Mouse (Mus musculus) thymus, postnatal 0 days (tissue): ENCODE measurements at regions not wholly inside any gene's neighbourhood (a gene's known extent, or its start where the extent isn't known, plus 50 kb on each side); places are given as distances from the start of the nearest gene placed in this dataset.

ENCODE experiments used
- DNase-seq: peaks from one replicate; pipeline ENCODE4 v3.0.0-alpha.2; 2015; ENCODE audit warnings: low spot score

DNA sequence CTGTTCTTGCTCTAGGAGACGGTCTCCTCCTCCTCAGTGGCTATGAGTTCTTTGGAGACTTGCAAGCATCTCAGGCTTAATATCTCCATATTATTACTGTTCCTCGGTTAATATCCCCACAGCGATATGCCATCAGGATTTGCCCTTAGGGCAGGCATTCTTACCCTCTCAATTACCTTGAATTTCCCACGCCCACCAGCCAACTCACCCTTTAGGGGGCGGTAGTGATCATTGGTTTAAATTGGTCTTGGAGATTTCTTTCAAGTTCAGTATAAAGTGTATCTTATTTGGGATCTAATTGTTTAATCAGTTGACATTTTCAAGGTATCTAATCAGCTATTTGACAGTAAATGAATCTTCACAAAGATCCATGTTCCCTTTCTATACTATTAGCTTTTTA is 162.5 kb downstream of the Emp1 start:
- no peak for DNase-seq

DNA sequence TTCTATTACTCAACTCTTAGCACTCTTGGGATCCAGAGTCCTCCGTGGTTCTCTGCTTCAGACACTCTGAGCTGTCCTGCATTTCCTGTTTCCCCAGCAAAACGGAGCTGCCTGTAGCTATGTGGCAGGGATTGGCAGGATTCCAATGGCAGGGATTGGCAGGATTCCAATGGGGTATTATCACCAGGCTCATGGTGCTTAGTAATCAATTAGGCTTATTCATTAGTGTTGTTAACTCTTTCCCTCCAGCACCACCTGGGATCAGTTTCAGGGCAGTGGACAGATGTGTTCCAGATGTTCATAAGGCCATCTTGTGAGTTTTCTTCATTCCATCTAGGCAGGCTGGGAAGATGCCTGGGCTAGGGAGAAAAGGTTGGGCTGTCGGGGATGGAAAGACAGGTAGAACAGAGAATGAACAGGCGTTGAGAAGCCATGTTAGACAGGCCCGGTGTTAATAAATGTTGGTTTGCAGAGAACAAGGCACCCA is 163.5 kb downstream of the Emp1 start:
- no peak for DNase-seq

DNA sequence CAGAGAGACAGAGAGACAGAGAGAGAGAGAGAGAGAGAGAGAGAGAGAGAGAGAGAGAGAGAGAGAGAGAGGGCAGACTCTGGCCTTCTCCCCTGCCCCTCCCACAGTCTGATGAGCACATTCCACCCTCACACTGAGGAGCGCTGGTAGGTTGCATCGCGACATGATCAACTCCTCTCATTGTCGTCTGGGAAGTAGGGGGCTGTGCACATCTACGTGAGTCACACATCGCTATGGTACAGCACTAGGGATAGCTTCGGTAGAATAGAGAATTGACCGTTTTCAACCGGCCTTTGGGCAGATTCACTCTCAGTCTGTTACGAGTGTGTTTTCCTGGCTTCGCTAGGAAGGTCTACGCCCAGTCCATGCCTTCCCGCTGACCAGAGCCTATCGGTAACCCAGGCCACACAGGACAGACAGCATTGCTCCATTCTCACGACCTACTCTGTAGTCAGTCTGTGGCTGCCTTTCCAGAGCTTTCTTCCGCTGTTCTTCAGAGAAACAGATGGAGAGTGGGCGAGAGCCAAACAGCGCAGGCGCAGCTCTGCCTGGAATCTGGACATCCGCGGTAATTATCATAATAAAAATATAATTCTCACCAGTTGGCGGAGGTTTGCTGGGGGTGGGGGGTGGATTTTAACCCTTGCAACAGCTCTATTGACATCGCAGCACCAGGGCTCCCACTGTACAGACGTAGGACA is 164.3 kb downstream of the Emp1 start:
- DNase-seq, result no peak

DNA sequence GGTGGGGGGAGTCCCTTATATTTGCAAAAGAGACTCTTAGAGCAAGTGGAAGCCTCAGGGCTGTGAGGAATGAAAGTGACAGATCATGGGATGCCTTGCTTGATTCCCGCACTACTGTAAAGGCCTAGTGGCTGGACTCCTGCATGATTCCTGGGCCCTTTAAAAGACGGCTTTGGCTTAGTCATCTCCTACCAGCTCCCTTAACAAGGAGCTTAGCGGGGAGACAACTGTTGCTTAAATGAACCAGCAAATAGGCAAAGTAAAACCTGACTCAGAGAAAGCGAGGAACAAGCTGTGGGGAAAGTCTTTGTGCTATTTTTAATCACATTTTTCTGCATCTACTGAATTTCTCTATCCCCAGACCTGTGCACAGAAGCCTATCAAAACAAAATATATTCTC is 165.5 kb downstream of the Emp1 start:
- no peak for DNase-seq

DNA sequence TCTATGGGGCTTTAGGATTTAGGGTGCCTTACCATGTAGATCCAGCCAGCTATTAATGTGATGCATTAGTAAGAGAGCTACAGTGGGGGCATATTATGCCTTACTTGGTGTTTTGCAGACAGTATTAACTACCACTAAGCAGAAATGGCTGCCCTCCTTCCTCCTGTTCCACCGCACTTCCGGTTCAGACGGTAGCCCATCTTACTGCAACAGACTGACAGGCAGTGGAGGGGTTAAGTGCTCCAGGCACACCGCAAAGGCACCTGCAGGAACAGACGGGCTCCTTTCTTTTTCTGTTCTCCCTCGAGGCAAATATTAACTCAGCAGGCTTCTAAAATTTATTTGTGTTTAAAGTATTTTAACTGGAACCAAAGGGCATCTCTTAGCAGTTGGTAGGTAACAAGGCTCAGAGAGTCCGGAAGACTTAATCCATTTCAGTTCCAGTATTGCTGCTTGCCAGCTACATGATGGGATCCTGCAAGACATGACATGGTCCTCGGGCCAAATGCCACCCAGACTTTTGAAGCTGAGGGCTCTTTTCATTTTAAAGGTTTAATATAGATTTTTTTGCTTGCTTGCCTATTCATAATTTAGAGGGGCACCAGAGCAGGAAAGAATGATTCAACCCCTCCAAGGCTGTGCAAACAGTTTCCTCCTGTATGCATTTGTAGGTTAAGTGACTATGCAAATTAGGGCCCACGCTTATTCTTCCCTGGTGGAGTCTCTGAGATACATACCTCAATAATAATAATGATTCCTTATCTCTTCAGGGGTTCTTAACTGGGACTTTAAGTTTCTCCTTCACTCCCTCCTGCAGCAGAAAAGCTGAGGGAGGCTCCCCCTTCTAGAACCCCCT is 177.7 kb downstream of the Emp1 start:
- DNase-seq, result peak; percentile 14

DNA sequence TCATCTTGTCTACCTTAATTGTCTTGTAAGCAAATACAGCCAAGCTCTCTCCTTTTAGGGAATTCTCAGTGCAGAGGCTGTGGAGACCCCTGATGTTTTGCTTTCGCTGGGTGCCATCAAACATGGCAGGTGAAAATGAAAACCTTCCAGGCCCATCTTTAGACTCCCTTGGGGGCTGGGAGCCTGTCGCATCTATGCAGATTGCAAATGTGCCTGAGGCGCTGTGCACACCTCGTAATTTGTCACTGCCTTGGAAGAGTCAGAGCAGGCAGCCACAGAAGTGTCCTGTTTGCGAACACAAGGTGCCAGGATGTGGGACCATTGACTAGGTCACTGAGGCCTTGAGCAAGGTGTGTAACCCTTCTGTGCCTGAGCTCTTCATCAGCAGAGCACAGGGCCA is 179.2 kb downstream of the Emp1 start:
- DNase-seq, result no peak

DNA sequence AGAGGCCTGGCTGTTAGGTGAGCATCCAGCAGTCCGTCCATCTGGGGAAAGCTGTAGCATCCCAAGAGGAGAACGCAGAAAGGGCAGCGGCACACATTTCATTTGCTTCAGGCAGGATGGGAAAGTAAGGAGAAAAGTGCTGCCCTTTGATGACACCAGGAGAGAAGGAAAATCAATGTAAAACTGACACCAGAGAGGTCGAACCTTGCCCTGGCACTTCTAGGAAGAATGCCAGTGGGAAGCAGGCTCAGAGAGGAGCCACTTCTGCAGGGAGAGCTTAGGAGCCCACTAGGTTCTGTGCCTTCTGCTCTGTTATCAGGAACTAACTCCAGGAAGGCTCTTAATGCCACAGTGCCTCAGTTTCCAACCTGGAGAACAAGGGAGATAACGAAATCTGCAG is 180.0 kb downstream of the Emp1 start:
- DNase-seq, result no peak

DNA sequence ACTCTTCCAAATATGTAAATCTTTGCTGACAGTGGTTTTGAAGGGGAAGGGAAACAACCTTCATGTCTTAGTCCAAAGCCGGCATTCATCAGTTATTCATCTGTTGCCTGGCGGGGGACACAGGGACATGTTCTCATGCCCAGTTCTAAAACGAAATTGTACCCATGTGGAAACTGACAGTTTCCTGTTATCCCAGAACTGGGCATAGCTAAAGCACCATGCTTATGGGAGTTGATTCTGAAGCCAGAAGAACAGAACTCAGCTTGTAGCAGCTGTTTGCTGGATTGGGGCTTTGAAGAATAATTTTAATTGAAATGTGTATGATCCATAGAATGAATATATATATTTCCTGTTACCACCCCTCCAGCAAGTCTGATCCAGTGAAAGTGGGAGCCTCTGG is 181.0 kb downstream of the Emp1 start:
- no peak for DNase-seq

DNA sequence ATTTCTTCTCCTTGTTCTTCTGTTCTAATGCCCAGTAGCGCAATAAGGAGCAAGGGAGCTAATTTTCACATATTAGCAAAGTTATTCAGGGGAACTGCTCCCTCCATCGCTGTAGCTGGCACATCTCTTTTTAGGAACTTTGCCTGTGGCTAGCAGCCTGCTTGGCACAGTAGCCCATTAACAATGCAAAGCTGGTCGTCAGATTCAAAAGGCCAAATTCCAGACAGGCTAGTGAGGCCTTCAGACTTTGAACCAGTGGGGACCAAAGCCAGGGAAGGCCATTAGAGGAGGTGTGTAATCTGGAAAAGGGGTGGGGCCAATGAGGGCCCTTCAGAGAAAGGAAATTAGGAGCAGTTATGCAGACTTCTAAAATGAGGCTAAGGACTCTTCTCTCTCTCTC is 181.5 kb downstream of the Emp1 start:
- DNase-seq, result no peak

DNA sequence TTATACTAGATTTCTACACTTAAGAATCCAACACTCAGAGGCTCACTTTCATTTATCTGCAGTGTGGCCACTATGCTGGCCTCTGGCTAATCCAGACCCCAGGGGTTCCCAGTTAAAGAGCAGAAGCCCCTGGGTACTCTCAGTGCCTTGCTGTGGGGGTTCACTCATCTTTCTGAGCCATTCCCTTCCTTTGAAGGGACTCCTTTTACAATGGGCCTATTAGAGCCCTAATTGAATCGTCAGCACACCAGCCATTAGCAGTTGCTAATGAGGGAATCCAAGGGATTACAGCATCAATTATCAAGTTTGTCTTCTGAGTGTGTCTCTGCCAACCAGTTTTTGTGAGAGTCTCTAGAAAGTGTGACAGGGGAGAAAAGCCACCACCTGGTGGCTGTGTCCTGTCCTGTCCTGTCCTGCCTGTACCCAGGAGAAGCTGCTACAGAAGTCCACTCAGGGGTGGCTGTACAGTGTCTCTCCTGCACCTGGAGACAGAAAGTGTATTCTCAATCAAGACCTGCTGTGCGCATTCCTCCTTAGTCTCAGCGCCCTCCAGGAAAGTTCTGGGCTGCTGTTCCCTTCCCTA is 188.1 kb downstream of the Emp1 start:
- no peak for DNase-seq

DNA sequence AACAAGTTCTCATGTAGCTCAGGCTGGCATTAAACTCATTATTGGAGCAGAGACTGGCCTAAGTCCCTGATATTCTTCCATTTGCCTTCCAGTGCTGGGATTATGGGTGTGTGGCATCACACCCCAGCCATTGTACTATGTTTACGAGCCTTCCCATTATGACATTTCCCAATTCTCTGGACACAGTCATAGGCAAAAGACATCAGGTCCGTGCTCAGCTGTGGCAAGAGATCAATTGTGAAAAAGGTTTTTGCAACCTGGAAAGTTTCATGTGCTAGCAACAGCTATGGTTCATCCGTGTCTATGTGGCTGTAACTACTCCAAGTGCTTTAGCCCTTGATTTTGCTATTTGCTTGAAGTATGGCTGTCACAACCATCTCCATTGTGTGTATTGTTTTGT is 190.1 kb downstream of the Emp1 start:
- DNase-seq, result no peak

DNA sequence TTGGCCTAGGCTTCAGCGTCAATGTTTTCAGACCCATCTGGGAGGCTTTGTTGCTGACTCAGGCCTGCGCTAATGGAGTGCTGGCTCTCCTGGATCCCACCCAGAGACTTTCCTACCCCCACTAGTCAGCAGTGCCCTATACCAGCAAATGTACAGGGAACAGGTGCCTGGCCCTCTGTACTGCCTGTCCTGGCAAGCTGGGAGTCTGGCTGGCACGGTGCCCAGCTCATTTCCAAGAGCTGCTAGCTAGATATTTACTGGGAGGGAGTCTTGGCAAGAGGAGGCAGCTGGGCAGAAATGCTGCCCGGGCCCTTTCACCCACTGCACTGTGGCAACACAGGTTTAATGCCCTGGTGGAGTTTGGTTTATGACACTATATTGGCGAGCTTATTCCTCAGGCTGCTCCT is 197.2 kb downstream of the Emp1 start:
- no peak for DNase-seq

DNA sequence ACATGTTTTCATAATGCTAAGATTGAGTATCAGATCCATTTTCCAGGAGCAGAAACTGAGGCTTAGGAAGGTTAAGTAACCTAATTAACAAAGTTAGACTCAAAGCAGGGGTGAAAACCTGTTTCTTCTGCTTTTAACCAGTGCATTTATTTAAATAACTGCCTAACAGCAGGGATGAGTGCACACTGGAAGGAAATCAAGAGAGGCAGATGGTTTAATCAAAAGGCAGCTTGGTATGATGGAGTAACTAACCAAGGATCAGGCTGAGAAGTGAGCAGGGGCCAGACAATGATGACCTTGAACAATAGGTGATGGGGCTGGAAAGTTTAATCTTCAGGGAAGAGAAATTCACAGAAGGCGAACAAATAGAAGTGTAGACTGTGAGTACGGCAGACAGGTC is 199.9 kb downstream of the Emp1 start:
- no peak for DNase-seq

DNA sequence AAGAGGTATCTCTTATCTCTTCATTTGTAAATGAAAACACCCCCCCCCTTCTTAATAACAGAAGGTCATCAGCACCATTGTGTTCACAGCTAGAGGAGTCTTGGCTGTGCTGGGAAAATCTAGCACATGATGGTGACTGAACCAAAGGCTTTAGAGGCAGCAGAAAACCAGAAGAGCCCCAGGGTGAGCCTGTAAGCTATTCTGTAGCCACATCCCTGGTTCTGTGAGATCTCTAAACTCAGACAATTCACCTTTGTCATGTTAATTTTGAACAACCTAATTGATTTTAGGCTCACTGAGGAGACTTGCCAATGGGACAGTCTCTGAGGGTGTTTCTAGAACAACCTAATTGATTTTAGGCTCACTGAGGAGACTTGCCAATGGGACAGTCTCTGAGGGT is 201.4 kb downstream of the Emp1 start:
- no peak for DNase-seq

DNA sequence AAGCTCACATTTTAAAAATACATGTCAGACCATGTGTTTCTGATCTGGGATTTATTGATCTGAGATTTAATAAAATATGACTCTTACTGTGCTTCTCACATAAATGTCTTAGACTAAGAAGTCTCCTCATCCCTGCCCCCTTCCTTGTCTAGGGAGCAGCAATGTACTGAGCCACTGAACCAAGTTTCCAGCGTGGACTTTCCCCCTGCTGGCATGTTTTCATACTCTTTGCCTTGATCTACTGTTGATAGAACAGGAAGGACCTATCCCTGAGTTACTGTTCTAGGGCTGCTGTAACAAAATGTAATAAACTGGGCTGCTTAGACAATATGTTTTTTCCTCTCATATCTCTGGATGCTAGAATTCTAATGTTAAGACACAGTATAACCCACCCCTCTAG is 206.7 kb downstream of the Emp1 start:
- DNase-seq, result no peak

DNA sequence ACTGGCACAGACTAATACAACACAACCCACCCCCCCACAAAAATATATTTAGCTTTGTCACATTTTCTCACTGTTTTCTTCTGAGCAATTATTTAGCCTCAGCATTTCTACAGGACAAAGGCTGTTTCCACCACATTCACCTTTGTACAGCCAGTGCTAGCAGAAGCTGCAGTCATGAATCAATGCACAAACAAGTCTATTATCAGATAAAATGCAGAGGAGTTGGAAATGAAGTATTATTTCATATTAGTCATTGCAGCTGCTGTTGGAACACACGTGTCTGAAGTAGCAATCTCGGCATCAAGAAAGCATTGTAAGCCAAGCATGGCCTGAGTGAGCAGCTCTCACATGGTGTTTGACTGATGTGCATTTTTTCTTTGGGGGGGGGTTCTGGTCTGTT is 212.9 kb downstream of the Emp1 start:
- no peak for DNase-seq

DNA sequence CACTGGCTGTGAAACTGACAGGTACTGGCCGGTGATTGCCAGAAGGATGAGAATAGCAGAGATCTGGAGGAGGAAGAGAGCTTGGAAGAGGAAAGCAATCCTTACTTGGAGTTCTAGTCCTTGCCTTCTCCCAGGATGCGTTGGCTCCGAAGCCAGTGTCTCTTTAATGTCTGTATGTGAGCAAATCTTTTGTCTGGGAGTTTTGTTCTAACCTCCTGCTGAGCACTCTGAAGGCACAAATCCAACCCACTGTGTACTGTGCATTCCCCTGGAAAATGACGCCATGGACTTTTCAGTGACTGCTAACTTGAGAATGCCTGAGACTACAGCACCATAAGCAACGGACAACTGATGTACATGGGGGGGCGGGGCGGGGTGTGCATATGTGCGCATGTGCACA is 216.4 kb downstream of the Emp1 start:
- no peak for DNase-seq

DNA sequence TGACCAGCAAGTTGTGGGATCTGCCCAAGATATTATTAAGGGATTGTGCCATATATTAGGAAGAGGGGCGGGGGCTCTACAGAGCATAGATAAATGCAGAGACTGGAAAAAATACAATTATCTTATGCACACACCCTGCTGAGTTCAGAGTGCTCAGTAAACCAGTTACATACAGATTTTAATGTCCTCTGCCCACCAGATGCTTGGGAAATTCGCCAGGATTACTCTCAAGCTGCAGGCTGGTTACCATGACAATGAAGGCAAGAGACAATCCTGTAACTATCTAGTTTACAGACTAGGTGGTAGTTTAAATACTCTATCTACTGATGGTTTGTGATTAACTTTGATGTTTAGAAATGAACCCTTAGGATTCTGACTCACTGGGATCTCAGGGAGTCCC is 220.2 kb downstream of the Emp1 start:
- no peak for DNase-seq

DNA sequence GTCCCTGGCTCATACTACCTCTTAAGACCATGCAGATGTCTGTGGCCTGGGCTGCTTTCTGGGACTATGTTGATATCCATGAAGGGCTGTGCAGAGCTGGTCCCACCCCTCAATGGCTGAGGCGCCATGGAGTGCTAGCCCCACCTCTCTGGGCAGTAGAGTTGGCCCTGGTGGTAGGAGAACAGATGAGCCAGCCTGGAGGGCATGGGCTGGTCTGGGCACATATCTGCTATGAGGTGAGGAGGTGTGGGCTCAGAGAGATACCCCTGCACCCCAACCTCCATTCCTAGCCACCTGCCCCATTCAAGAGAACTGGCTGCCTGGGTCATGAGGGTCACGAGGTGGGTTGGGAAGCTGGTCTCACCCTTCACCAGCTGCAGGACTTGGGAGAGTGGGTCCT is 222.4 kb downstream of the Emp1 start:
- no peak for DNase-seq

DNA sequence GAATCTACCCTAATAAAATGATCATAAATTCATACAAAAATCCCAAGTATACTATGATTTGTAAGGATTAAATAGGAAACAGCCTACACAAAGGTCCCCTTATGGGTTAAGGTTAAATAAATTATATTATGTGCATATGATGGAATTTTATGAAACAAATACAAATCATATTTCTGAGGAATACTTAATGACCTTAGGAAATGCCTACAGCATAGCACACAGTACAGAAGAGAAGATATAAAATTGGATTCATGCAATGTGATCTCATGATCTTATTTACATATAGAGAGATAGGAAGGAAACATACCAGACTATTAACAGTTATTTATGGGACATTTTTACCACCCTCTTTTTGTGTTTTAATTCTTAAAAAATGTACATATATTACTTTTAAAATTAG is 227.7 kb downstream of the Emp1 start:
- DNase-seq, result no peak

DNA sequence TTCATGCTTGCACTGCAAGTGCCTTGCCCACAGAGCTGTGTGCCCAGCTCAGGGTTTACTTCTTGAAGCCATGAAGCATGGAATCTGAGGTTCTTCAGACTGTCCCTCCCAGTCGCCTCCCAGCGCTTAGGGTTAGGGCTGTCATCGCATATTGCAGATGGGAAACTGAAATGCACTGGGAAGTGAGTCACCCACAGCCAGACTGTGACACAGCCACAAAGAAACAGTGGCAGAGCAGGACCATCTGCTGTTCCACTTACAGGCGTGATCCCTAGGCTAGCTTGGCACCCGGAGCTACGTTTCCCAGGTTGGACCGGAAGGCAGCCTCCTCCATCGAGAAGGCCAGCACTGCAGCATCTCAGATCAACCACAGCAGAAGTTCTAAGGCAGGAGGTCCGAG is 228.7 kb downstream of the Emp1 start:
- no peak for DNase-seq

DNA sequence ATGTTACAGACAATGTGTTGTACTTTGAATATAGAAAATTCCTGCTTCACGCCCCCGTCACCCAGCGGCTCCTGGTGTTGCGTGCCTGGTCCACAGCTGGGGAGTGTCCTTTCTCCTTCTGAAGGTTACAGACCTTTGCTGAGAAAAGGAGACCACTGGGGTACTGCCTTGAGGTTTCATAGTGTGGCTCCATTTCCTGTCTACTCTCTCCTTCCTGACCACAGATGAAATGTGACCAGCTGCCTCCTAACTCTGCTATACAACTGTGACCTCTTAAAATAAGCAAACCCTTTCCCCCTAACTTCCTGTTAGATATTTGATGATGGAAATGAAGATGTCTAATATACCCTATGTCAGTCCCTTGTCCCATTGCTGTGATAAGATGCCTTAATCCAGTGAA is 234.0 kb downstream of the Emp1 start:
- DNase-seq, result no peak
